Mouse (Mus musculus): ENCODE results near the gene Tspan15.

DNA sequence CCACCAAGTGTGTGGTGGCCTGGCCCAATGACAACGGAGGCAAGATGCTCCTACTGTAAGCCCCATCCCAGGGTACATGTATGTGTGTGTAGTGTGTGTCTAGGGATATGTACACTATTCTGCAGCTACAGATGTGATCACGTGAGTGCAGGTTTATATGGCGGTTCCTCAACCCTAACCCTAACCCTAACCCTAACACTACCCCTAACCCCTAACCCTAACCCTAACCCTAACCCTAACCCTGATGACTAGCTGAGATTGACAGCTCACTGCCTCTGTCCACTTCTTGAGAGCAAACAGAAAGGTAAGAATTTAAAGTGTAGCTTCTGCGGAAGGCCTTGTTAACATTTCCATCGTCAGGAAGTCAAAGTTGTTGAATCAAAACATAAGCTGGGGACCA, 27.2 kb upstream of the Tspan15 start:
- no peak for TF ChIP-seq CTCF (IDR thresholded peaks at IDR 0.05; ENCODE audit: low read depth, low read length)
- no peak for TF ChIP-seq POLR2A (IDR thresholded peaks at IDR 0.05; ENCODE audit: extremely low read depth, insufficient read depth, low read length)
